ENCODE assay signal across 29 mouse cellular contexts in genomic region chr2:126755664-126756063, GRCm38 (mm10). TPM values are rescaled to one million over a fixed set of nuclear protein-coding genes. Genes with fewer than 3 reads are reported as not detected.
DNase-seq lines count a peak whose midpoint lies in the region; ATAC-seq and TF ChIP-seq lines count a peak whose summit lies in the region.
"Had no signal": no experiment of that assay in that cellular context is flagged by ENCODE, and none has a peak within 500 bp of the region (broad histone marks: within the 10 kb centered on the region; RNA-seq: fewer than 3 reads in every experiment).

No protein-coding gene starts in this region.

- no peak overlapping the region for H3K27ac ChIP-seq in intestine, embryonic 14.5 days (ENCODE audit: low read depth)
- no peak overlapping the region for H3K27ac ChIP-seq in intestine, embryonic 15.5 days
- H3K27ac ChIP-seq in lung, postnatal 0 days (ENCODE audit: low read length), result no peak overlapping the region
- no peak overlapping the region for H3K27ac ChIP-seq in gastrocnemius, adult 2 months
- H3K27ac ChIP-seq: embryonic facial prominence, embryonic 13.5 days; embryonic facial prominence, embryonic 15.5 days; forebrain, embryonic 10.5 days; forebrain, embryonic 12.5 days had no signal

- TF ChIP-seq POLR2A in lung, adult 2 months (IDR thresholded peaks at IDR 0.05; ENCODE audit: borderline replicate concordance, extremely low read depth, low read depth, low read length), result no peak

- no peak overlapping the region for H3K4me2 ChIP-seq in intestine, embryonic 14.5 days (ENCODE audit: low read length)
- no peak overlapping the region for H3K4me2 ChIP-seq in intestine, embryonic 15.5 days (replicated peaks)
- no peak overlapping the region for H3K4me2 ChIP-seq in lung, postnatal 0 days (replicated peaks; ENCODE audit: low read depth, low read length)
- H3K4me2 ChIP-seq: embryonic facial prominence, embryonic 13.5 days; embryonic facial prominence, embryonic 15.5 days; forebrain, embryonic 12.5 days had no signal

- no peak overlapping the region for H3K4me3 ChIP-seq in intestine, embryonic 14.5 days (ENCODE audit: low read depth, low read length)
- H3K4me3 ChIP-seq in intestine, embryonic 15.5 days (replicated peaks), result no peak overlapping the region
- no peak overlapping the region for H3K4me3 ChIP-seq in lung, postnatal 0 days (ENCODE audit: low read depth, low read length)
- no peak overlapping the region for H3K4me3 ChIP-seq in lung, adult 2 months (replicated peaks; ENCODE audit: extremely low read depth, low read depth, low read length)
- H3K4me3 ChIP-seq in gastrocnemius, adult 2 months, result no peak overlapping the region
- H3K4me3 ChIP-seq: embryonic facial prominence, embryonic 13.5 days; embryonic facial prominence, embryonic 15.5 days; erythroblast, embryonic 14.5 days; forebrain, embryonic 10.5 days; forebrain, embryonic 12.5 days had no signal

- intact Hi-C loops in gastrocnemius, adult 2 months (cut with DNase I), result no loop called here

- H3K27me3 ChIP-seq in intestine, embryonic 14.5 days (replicated peaks; ENCODE audit: control insufficient read depth, insufficient read depth, low read length), result no peaks in the 10 kb centered on the region
- H3K27me3 ChIP-seq in intestine, embryonic 15.5 days (replicated peaks), result no peaks in the 10 kb centered on the region
- H3K27me3 ChIP-seq in lung, postnatal 0 days (replicated peaks; ENCODE audit: insufficient read depth, low read length), result no peaks in the 10 kb centered on the region
- H3K27me3 ChIP-seq: CH12.LX; embryonic facial prominence, embryonic 13.5 days; embryonic facial prominence, embryonic 15.5 days; forebrain, embryonic 12.5 days; Patski had no signal

- ATAC-seq in intestine, embryonic 14.5 days (replicated peaks; ENCODE audit: low FRiP score, low TSS enrichment, low read depth), result no peak
- no peak for ATAC-seq in intestine, embryonic 15.5 days
- ATAC-seq in lung, postnatal 0 days, result peak; percentile 92
- ATAC-seq: CD4-positive, CD25-positive, alpha-beta regulatory T cell, adult 4 months; forebrain, embryonic 14.5 days; forebrain, embryonic 16.5 days; Patski had no signal

- TF ChIP-seq EP300 in lung, postnatal 0 days (IDR thresholded peaks at IDR 0.05), result peak; percentile 81

- H3K36me3 ChIP-seq in intestine, embryonic 14.5 days (ENCODE audit: control insufficient read depth, insufficient read depth, low read length), result peaks cover 96% of the 10 kb centered on the region
- peaks cover 31% of the 10 kb centered on the region for H3K36me3 ChIP-seq in intestine, embryonic 15.5 days
- peaks cover 42% of the 10 kb centered on the region for H3K36me3 ChIP-seq in lung, postnatal 0 days (ENCODE audit: insufficient read depth, low read length)

- H3K4me1 ChIP-seq in intestine, embryonic 14.5 days (replicated peaks; ENCODE audit: control insufficient read depth, insufficient read depth, low read length), result no peaks in the 10 kb centered on the region
- H3K4me1 ChIP-seq in intestine, embryonic 15.5 days (replicated peaks), result no peaks in the 10 kb centered on the region
- no peaks in the 10 kb centered on the region for H3K4me1 ChIP-seq in lung, postnatal 0 days (ENCODE audit: insufficient read depth, low read depth, low read length)
- no peaks in the 10 kb centered on the region for H3K4me1 ChIP-seq in lung, adult 2 months (ENCODE audit: control insufficient read depth, insufficient read depth, low read length)
- H3K4me1 ChIP-seq: embryonic facial prominence, embryonic 13.5 days; embryonic facial prominence, embryonic 15.5 days; forebrain, embryonic 10.5 days; forebrain, embryonic 12.5 days had no signal

- no peak for TF ChIP-seq CTCF in lung, postnatal 0 days (IDR thresholded peaks at IDR 0.05)
- no peak for TF ChIP-seq CTCF in lung, adult 2 months (IDR thresholded peaks at IDR 0.05; ENCODE audit: insufficient read depth, low read length)
- TF ChIP-seq CTCF in gastrocnemius, adult 2 months (IDR thresholded peaks at IDR 0.05), result no peak

- peak; percentile 16 for DNase-seq in intestine, embryonic 14.5 days (ENCODE audit: low spot score)
- DNase-seq in lung, postnatal 0 days (ENCODE audit: low spot score), result peak; percentile 69
- no peak for DNase-seq in lung, adult 2 months
- peak; percentile 61 for DNase-seq in lung, postnatal 36 days
- DNase-seq in gastrocnemius, adult 2 months, result no peak
- DNase-seq: adrenal gland, adult 2 months; adrenal gland, postnatal 10 days; adrenal gland, postnatal 25 days; B cell, adult 2 months; cerebellum, adult 11 months; cerebellum, adult 18-20 months; cerebellum, adult 8-10 months; cerebellum, adult 9-11 months; cerebellum, postnatal 14 days; cerebellum, postnatal 36 days; embryo, embryonic 11 days had no signal

- 97% methylated on average over 6 of the region's 6 CpGs for WGBS in intestine, embryonic 14.5 days
- 97% methylated on average over 6 of the region's 6 CpGs for WGBS in intestine, embryonic 15.5 days
- 69% methylated on average over 6 of the region's 6 CpGs for WGBS in lung, postnatal 0 days
- 75% methylated on average over 6 of the region's 6 CpGs for WGBS in lung, adult 2 months

- no peaks in the 10 kb centered on the region for H3K9me3 ChIP-seq in intestine, embryonic 14.5 days (ENCODE audit: control insufficient read depth, low read length)
- H3K9me3 ChIP-seq in intestine, embryonic 15.5 days, result no peaks in the 10 kb centered on the region
- no peaks in the 10 kb centered on the region for H3K9me3 ChIP-seq in lung, postnatal 0 days (ENCODE audit: low read length)
- H3K9me3 ChIP-seq: embryonic facial prominence, embryonic 13.5 days; embryonic facial prominence, embryonic 15.5 days; forebrain, embryonic 10.5 days; forebrain, embryonic 12.5 days; G1E had no signal

- H3K9ac ChIP-seq in intestine, embryonic 14.5 days (ENCODE audit: low read length), result no peak overlapping the region
- H3K9ac ChIP-seq in intestine, embryonic 15.5 days, result no peak overlapping the region
- H3K9ac ChIP-seq in lung, postnatal 0 days (replicated peaks; ENCODE audit: low read depth), result no peak overlapping the region
- H3K9ac ChIP-seq: embryonic facial prominence, embryonic 13.5 days; embryonic facial prominence, embryonic 15.5 days; forebrain, embryonic 12.5 days had no signal

RNA-seq across cellular contexts. Expression of gene Usp50, which starts 27.6 kb away (rescaled TPM):
- polyA plus RNA-seq in intestine, embryonic 14.5 days (2014; fragmentation: Nextera tagmentation; extraction: Ambion mirVana), result 2.3 and 2.4 TPM in 2 replicates
- 1.7 and 2.1 TPM in 2 replicates for polyA plus RNA-seq in intestine, embryonic 15.5 days (2015; fragmentation: Nextera tagmentation; extraction: Ambion mirVana)
- polyA plus RNA-seq in lung, postnatal 0 days (2015; fragmentation: Nextera tagmentation; extraction: Ambion mirVana), result 1.6 and 2.0 TPM in 2 replicates
- polyA plus RNA-seq in lung, adult 2 months (2012; rRNA removed), result 0.49 and 0.84 TPM in 2 replicates
- under 1 TPM in 1 of 2 experiments, not detected in 1; 0.18 TPM for total RNA-seq in gastrocnemius, adult 2 months (2021)
- total RNA-seq: adrenal gland, adult 2 months; adrenal gland, postnatal 10 days; adrenal gland, postnatal 25 days; adrenal gland, postnatal 4 days had no signal

RNA-seq across cellular contexts. Expression of gene Usp8, which starts 48.5 kb away (rescaled TPM):
- polyA plus RNA-seq in intestine, embryonic 14.5 days (2014; fragmentation: Nextera tagmentation; extraction: Ambion mirVana), result 36.9 and 42.0 TPM in 2 replicates
- 35.9 and 36.9 TPM in 2 replicates for polyA plus RNA-seq in intestine, embryonic 15.5 days (2015; fragmentation: Nextera tagmentation; extraction: Ambion mirVana)
- polyA plus RNA-seq in lung, postnatal 0 days (2015; fragmentation: Nextera tagmentation; extraction: Ambion mirVana), result 36.9 and 45.6 TPM in 2 replicates
- 22.9 and 23.9 TPM in 2 replicates for polyA plus RNA-seq in lung, adult 2 months (2012; rRNA removed)
- total RNA-seq in gastrocnemius, adult 2 months (2021), result 10 to 100 TPM; 14.8 to 18.9 TPM

Comparison
In these comparisons a context has a peak if more than half of its experiments do, and no peak if none do; other contexts are left out.
1. DNase-seq: peak in intestine, embryonic 14.5 days (single experiment), lung, postnatal 0 days (single experiment) and lung, postnatal 36 days (single experiment); none in lung, adult 2 months (single experiment) and gastrocnemius, adult 2 months (single experiment).